Mouse (Mus musculus): ENCODE measurements at regions not wholly inside any gene's neighbourhood (a gene's known extent, or its start where the extent isn't known, plus 50 kb on each side); places are given as distances from the start of the nearest gene placed in this dataset.

GRCm38 (mm10) chr6:143482868-143483267, 315.8 kb downstream of the Etnk1 start:
- DNase-seq (ENCODE audit: low spot score), result no peak
- no peaks in the 10 kb centered on the region for H3K9me3 ChIP-seq (replicated peaks)
- H3K4me3 ChIP-seq, result no peak overlapping the region
- WGBS, result 91% methylated on average over 6 of the region's 6 CpGs
- H3K27ac ChIP-seq (replicated peaks), result no peak overlapping the region
- no peaks in the 10 kb centered on the region for H3K36me3 ChIP-seq
- H3K27me3 ChIP-seq (ENCODE audit: low read depth, poor library complexity, severe bottlenecking), result no peaks in the 10 kb centered on the region
- H3K4me1 ChIP-seq, result no peaks in the 10 kb centered on the region

DNA sequence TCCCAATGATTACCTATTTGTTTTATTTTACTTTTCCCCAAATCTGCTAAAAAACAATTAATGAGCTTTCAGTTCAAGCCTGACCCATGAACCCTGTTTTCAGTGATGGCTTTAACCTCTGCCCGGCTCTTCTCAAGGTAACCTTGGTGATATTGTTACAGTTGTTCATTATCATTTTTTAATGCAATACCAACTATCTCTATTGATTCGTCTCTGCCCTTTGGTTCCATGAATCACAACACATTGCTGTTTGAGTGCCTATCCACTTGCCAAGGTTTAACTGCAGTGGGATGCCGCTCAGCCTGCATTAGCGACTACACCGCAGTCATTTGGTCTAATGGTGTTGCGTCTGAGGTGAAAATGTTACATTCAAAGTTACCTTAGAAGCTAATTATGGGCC, 317.9 kb downstream of the Etnk1 start:
- DNase-seq (ENCODE audit: low spot score), result no peak

GRCm38 (mm10) chr6:143487003-143487402, 320.0 kb downstream of the Etnk1 start:
- 87% methylated on average over 10 of the region's 10 CpGs for WGBS
- no peaks in the 10 kb centered on the region for H3K9me3 ChIP-seq (replicated peaks)
- no peak overlapping the region for H3K4me3 ChIP-seq
- no peak for DNase-seq (ENCODE audit: low spot score)
- no peaks in the 10 kb centered on the region for H3K36me3 ChIP-seq
- no peaks in the 10 kb centered on the region for H3K4me1 ChIP-seq
- H3K27ac ChIP-seq (replicated peaks), result no peak overlapping the region
- no peaks in the 10 kb centered on the region for H3K27me3 ChIP-seq (ENCODE audit: low read depth, poor library complexity, severe bottlenecking)

More for the DNA sequence above, 317.9 kb downstream of the Etnk1 start:
- WGBS, result 96% methylated on average over 6 of the region's 6 CpGs
- Histone ChIP-seq H3K4me3 (no peak overlapping the region), H3K36me3 (no peaks in the 10 kb centered on the region), H3K27ac (replicated peaks) (no peak overlapping the region), H3K4me1 (no peaks in the 10 kb centered on the region), H3K27me3 (ENCODE audit: low read depth, poor library complexity, severe bottlenecking) (no peaks in the 10 kb centered on the region), H3K9me3 (replicated peaks) (no peaks in the 10 kb centered on the region)

GRCm38 (mm10) chr6:143490019-143490418, 323.0 kb downstream of the Etnk1 start:
- Histone ChIP-seq H3K4me3 (no peak overlapping the region), H3K9me3 (replicated peaks) (0 out of 2 replicates have a peak, but pooled peaks cover 3% of the 10 kb centered on the region), H3K27ac (replicated peaks) (no peak overlapping the region), H3K36me3 (no peaks in the 10 kb centered on the region), H3K4me1 (no peaks in the 10 kb centered on the region), H3K27me3 (ENCODE audit: low read depth, poor library complexity, severe bottlenecking) (no peaks in the 10 kb centered on the region)
- DNase-seq (ENCODE audit: low spot score), result no peak
- WGBS, result 95% methylated on average over 6 of the region's 6 CpGs

GRCm38 (mm10) chr6:143491380-143491779, 324.4 kb downstream of the Etnk1 start:
- H3K27me3 ChIP-seq (ENCODE audit: low read depth, poor library complexity, severe bottlenecking), result no peaks in the 10 kb centered on the region
- no peaks in the 10 kb centered on the region for H3K4me1 ChIP-seq
- no peak overlapping the region for H3K27ac ChIP-seq (replicated peaks)
- WGBS, result 94% methylated on average over 5 of the region's 5 CpGs
- 0 out of 2 replicates have a peak, but pooled peaks cover 3% of the 10 kb centered on the region for H3K9me3 ChIP-seq (replicated peaks)
- DNase-seq (ENCODE audit: low spot score), result no peak
- no peaks in the 10 kb centered on the region for H3K36me3 ChIP-seq
- H3K4me3 ChIP-seq, result no peak overlapping the region

DNA sequence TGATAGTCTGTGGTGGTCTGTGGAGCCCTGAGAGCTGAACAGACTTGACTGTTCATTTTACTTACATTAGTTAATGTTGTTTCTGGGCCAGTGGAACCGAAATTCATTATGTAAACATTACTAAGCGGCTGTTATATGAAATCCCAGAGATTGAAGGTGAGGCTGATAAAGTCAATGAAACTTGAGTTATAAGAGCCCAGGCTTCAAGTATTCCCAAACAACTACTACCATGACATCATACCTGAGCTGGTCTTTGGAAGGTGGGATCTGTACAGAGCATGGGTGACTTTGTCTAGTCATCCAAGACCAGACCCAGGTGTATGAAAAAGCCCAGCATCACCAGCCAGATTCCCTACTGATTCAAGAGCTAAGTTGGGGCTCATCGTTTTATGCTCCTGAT, 326.5 kb downstream of the Etnk1 start:
- no peak overlapping the region for H3K27ac ChIP-seq (replicated peaks)
- no peaks in the 10 kb centered on the region for H3K4me1 ChIP-seq
- no peaks in the 10 kb centered on the region for H3K36me3 ChIP-seq
- no peaks in the 10 kb centered on the region for H3K27me3 ChIP-seq (ENCODE audit: low read depth, poor library complexity, severe bottlenecking)
- no peak overlapping the region for H3K4me3 ChIP-seq
- 0 out of 2 replicates have a peak, but pooled peaks cover 3% of the 10 kb centered on the region for H3K9me3 ChIP-seq (replicated peaks)
- WGBS, result 91% methylated on average over 3 of the region's 3 CpGs
- no peak for DNase-seq (ENCODE audit: low spot score)

- Histone ChIP-seq H3K36me3 (no peaks in the 10 kb centered on the region), H3K27ac (replicated peaks) (no peak overlapping the region), H3K4me3 (no peak overlapping the region), H3K27me3 (ENCODE audit: low read depth, poor library complexity, severe bottlenecking) (no peaks in the 10 kb centered on the region), H3K4me1 (no peaks in the 10 kb centered on the region), H3K9me3 (replicated peaks) (0 out of 2 replicates have a peak, but pooled peaks cover 3% of the 10 kb centered on the region)
- WGBS, result 91% methylated on average over 11 of the region's 11 CpGs
- DNase-seq (ENCODE audit: low spot score), result no peak
Measured at GRCm38 (mm10) chr6:143494341-143494740, 327.3 kb downstream of the Etnk1 start.

GRCm38 (mm10) chr6:143494886-143495285, 327.9 kb downstream of the Etnk1 start:
- Histone ChIP-seq H3K36me3 (no peaks in the 10 kb centered on the region), H3K4me3 (no peak overlapping the region), H3K27me3 (ENCODE audit: low read depth, poor library complexity, severe bottlenecking) (no peaks in the 10 kb centered on the region), H3K27ac (replicated peaks) (no peak overlapping the region), H3K9me3 (replicated peaks) (0 out of 2 replicates have a peak, but pooled peaks cover 3% of the 10 kb centered on the region), H3K4me1 (no peaks in the 10 kb centered on the region)
- WGBS, result 79% methylated on average over 7 of the region's 7 CpGs
- no peak for DNase-seq (ENCODE audit: low spot score)

GRCm38 (mm10) chr6:143498764-143499163, 331.7 kb downstream of the Etnk1 start:
- no peak for DNase-seq (ENCODE audit: low spot score)
- no peaks in the 10 kb centered on the region for H3K9me3 ChIP-seq (replicated peaks)
- no peak overlapping the region for H3K27ac ChIP-seq (replicated peaks)
- H3K27me3 ChIP-seq (ENCODE audit: low read depth, poor library complexity, severe bottlenecking), result no peaks in the 10 kb centered on the region
- H3K4me1 ChIP-seq, result no peaks in the 10 kb centered on the region
- H3K36me3 ChIP-seq, result no peaks in the 10 kb centered on the region
- WGBS, result 93% methylated on average over 14 of the region's 14 CpGs
- H3K4me3 ChIP-seq, result no peak overlapping the region

GRCm38 (mm10) chr6:143499259-143500043, 332.4 kb downstream of the Etnk1 start:
- no peak overlapping the region for H3K27ac ChIP-seq (replicated peaks)
- no peaks in the 10 kb centered on the region for H3K4me1 ChIP-seq
- H3K27me3 ChIP-seq (ENCODE audit: low read depth, poor library complexity, severe bottlenecking), result no peaks in the 10 kb centered on the region
- DNase-seq (ENCODE audit: low spot score), result no peak
- 90% methylated on average over 19 of the region's 19 CpGs for WGBS
- no peak overlapping the region for H3K4me3 ChIP-seq
- H3K36me3 ChIP-seq, result no peaks in the 10 kb centered on the region
- H3K9me3 ChIP-seq (replicated peaks), result no peaks in the 10 kb centered on the region

DNA sequence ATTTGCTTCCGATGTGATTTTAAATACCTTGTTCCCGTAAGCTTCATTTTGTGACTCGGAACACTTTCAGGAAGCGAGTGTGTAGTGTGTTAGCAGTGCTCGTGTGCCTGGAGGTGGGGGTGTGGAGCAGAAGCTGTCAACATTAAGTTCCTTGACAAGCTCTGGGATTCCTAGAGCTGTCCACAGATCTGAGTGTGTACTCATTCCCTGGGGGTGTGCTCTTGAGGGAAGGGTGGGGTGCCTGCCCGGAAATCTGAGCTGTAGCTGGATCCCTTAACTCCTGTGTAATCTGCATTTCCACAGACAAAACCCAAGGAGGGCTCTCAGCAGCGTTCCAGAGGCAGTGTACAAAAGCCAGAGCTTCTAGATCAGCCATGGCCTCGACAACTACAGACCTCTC, 335.8 kb downstream of the Etnk1 start:
- no peak overlapping the region; the same call in 1 of the 2 replicates for H3K27ac ChIP-seq (replicated peaks)
- no peaks in the 10 kb centered on the region for H3K4me1 ChIP-seq
- no peaks in the 10 kb centered on the region for H3K27me3 ChIP-seq (ENCODE audit: low read depth, poor library complexity, severe bottlenecking)
- H3K9me3 ChIP-seq (replicated peaks), result no peaks in the 10 kb centered on the region
- no peak for DNase-seq (ENCODE audit: low spot score)
- WGBS, result 89% methylated on average over 8 of the region's 8 CpGs
- no peaks in the 10 kb centered on the region for H3K36me3 ChIP-seq
- H3K4me3 ChIP-seq, result no peak overlapping the region

DNA sequence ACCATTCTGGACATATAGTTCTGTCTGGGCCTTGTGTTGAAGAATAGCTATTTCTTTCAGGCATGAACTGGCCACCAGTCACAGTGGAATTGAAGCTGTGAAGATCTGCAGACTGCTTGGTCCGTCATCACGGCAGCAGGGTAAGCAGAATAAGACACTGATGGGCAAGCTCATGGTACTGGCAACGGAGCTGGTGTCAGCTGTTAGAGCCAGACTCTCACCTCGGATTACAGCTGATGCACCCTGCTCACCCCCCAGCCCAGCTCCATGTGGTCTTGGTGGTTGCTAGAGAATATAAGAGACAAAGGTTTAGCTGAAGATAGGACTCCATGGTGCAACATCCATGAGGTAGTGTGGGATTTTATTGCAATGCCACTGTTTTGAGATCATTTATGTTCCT, 336.9 kb downstream of the Etnk1 start:
- Histone ChIP-seq H3K27ac (replicated peaks) (no peak overlapping the region), H3K36me3 (no peaks in the 10 kb centered on the region), H3K27me3 (ENCODE audit: low read depth, poor library complexity, severe bottlenecking) (no peaks in the 10 kb centered on the region), H3K4me3 (no peak overlapping the region), H3K9me3 (replicated peaks) (no peaks in the 10 kb centered on the region), H3K4me1 (no peaks in the 10 kb centered on the region)
- no peak for DNase-seq (ENCODE audit: low spot score)
- 85% methylated on average over 4 of the region's 4 CpGs for WGBS

- Histone ChIP-seq H3K36me3 (no peaks in the 10 kb centered on the region), H3K9me3 (replicated peaks) (peaks cover 7% of the 10 kb centered on the region), H3K27me3 (ENCODE audit: low read depth, poor library complexity, severe bottlenecking) (no peaks in the 10 kb centered on the region), H3K4me1 (no peaks in the 10 kb centered on the region), H3K27ac (replicated peaks) (no peak overlapping the region), H3K4me3 (no peak overlapping the region)
- 94% methylated on average over 5 of the region's 5 CpGs for WGBS
- no peak for DNase-seq (ENCODE audit: low spot score)
Measured at GRCm38 (mm10) chr6:143513459-143513858, 346.4 kb downstream of the Etnk1 start.
